Mouse (Mus musculus) liver, embryonic 13.5 days (tissue): Measurements from ENCODE around the gene Pde4d. TPM values are rescaled to one million over a fixed set of nuclear protein-coding genes. Genes with fewer than 3 reads are reported as not detected.

Experiments used
- ATAC-seq: fragments of 200-750 bp; cut with Nextera tagmentation; 2 replicates; pipeline ENCODE4 v1.8.0; 2017; ENCODE audit warnings: low read depth, mild to moderate bottlenecking, moderate number of reproducible peaks, moderate library complexity
- DNase-seq: peaks from one replicate; pipeline ENCODE4 v3.0.0; 2022
- H3K27ac ChIP-seq: fragments of 300-500 bp; sonication (generic); 2 replicates; pipeline ENCODE4 v1.5.1; 2015; ENCODE audit warnings: moderate library complexity, mild to moderate bottlenecking, inconsistent platforms
- H3K27me3 ChIP-seq: fragments of 300-500 bp; sonication (generic); 2 replicates; pipeline ENCODE4 v1.6.1; 2015; ENCODE audit warnings: mild to moderate bottlenecking, inconsistent platforms
- H3K36me3 ChIP-seq: fragments of 300-500 bp; sonication (generic); 2 replicates; pipeline ENCODE4 v1.6.1; 2015; ENCODE audit warnings: mild to moderate bottlenecking, inconsistent platforms
- H3K4me1 ChIP-seq: fragments of 300-500 bp; sonication (generic); replicated peaks from 2 replicates; pipeline ENCODE4 v1.6.1; 2015; ENCODE audit warnings: inconsistent platforms
- H3K4me2 ChIP-seq: fragments of 300-500 bp; sonication (generic); 2 replicates; pipeline ENCODE4 v1.6.1; 2015; ENCODE audit warnings: inconsistent platforms, mild to moderate bottlenecking, moderate library complexity
- H3K4me3 ChIP-seq: fragments of 300-500 bp; sonication (generic); replicated peaks from 2 replicates; pipeline ENCODE4 v1.5.1; 2015; ENCODE audit warnings: mild to moderate bottlenecking, inconsistent platforms
- H3K9ac ChIP-seq: fragments of 300-500 bp; sonication (generic); 2 replicates; pipeline ENCODE4 v1.6.1; 2015; ENCODE audit warnings: mild to moderate bottlenecking, inconsistent platforms
- H3K9me3 ChIP-seq: fragments of 300-500 bp; sonication (generic); replicated peaks from 2 replicates; pipeline ENCODE4 v1.6.1; 2016; ENCODE audit warnings: inconsistent platforms
- WGBS: fragments of 180-500 bp; shearing (Covaris S2); methylation state at CpG from one replicate; pipeline ENCODE4 v1.1.7; 2015; ENCODE audit not compliant: insufficient replicate concordance; 5-methylcytosine and 5-hydroxymethylcytosine counted together
- polyA plus RNA-seq: library from polyadenylated mRNA; unstranded; fragments of >200 nt; fragmentation: Nextera tagmentation; extraction: Ambion mirVana; gene quantifications from 2 replicates; pipeline ENCODE4 v1.2.1, GENCODE M21; 2015

Pde4d gene
- polyA plus RNA-seq, 1 experiment from 2014 or later, result 11.8 TPM

- ATAC-seq, result no peak
- 65% methylated on average over 6 of the region's 6 CpGs for WGBS
- Histone ChIP-seq H3K9me3 (no peaks in the 10 kb centered on the region), H3K9ac (no peak overlapping the region), H3K4me1 (0 out of 2 replicates have a peak, but pooled peaks cover 5% of the 10 kb centered on the region), H3K36me3 (peaks cover 3% of the 10 kb centered on the region; the same call in 1 of the 2 replicates), H3K4me3 (no peak overlapping the region), H3K4me2 (no peak overlapping the region), H3K27me3 (no peaks in the 10 kb centered on the region), H3K27ac (no peak overlapping the region)
- DNase-seq, result no peak
These were observed 1395.1 kb downstream of the Pde4d start for GRCm38 (mm10) chr13:109844828-109845227.

- peaks cover 3% of the 10 kb centered on the region; the same call in 1 of the 2 replicates for H3K36me3 ChIP-seq
- no peaks in the 10 kb centered on the region for H3K4me1 ChIP-seq
- no peak overlapping the region for H3K27ac ChIP-seq
- WGBS, result 83% methylated on average over 1 of the region's 1 CpGs
- no peak for DNase-seq
- H3K4me3 ChIP-seq, result no peak overlapping the region
- no peak for ATAC-seq
- H3K4me2 ChIP-seq, result no peak overlapping the region
- no peak overlapping the region for H3K9ac ChIP-seq
- H3K27me3 ChIP-seq, result no peaks in the 10 kb centered on the region
- no peaks in the 10 kb centered on the region for H3K9me3 ChIP-seq
These were observed 1414.1 kb downstream of the Pde4d start for GRCm38 (mm10) chr13:109863826-109864225.

GRCm38 (mm10) chr13:109864311-109864710 is 1414.6 kb downstream of the Pde4d start:
- Histone ChIP-seq H3K4me3 (no peak overlapping the region), H3K27me3 (no peaks in the 10 kb centered on the region), H3K4me1 (no peaks in the 10 kb centered on the region), H3K4me2 (no peak overlapping the region), H3K9me3 (no peaks in the 10 kb centered on the region), H3K27ac (no peak overlapping the region), H3K9ac (no peak overlapping the region), H3K36me3 (peaks cover 1% of the 10 kb centered on the region; the same call in 1 of the 2 replicates)
- no peak for DNase-seq
- WGBS, result 75% methylated on average over 6 of the region's 6 CpGs
- ATAC-seq, result no peak

- no peaks in the 10 kb centered on the region for H3K4me1 ChIP-seq
- H3K9me3 ChIP-seq, result no peaks in the 10 kb centered on the region
- H3K9ac ChIP-seq, result no peak overlapping the region
- no peak overlapping the region for H3K4me2 ChIP-seq
- no peak overlapping the region for H3K4me3 ChIP-seq
- DNase-seq (no peak), ATAC-seq (no peak)
- 73% methylated on average over 8 of the region's 8 CpGs for WGBS
- H3K27ac ChIP-seq, result no peak overlapping the region
- H3K36me3 ChIP-seq, result no peaks in the 10 kb centered on the region
- no peaks in the 10 kb centered on the region for H3K27me3 ChIP-seq
These were observed 1430.6 kb downstream of the Pde4d start for GRCm38 (mm10) chr13:109880392-109880791.

GRCm38 (mm10) chr13:109881161-109881857 is 1431.6 kb downstream of the Pde4d start:
- Histone ChIP-seq H3K4me2 (no peak overlapping the region), H3K27ac (no peak overlapping the region), H3K27me3 (no peaks in the 10 kb centered on the region), H3K4me3 (no peak overlapping the region), H3K36me3 (no peaks in the 10 kb centered on the region), H3K9ac (no peak overlapping the region), H3K4me1 (no peaks in the 10 kb centered on the region), H3K9me3 (no peaks in the 10 kb centered on the region)
- WGBS, result 77% methylated on average over 11 of the region's 11 CpGs
- no peak for DNase-seq
- ATAC-seq, result no peak

- no peaks in the 10 kb centered on the region for H3K9me3 ChIP-seq
- H3K4me2 ChIP-seq, result no peak overlapping the region
- H3K27me3 ChIP-seq, result no peaks in the 10 kb centered on the region
- 84% methylated on average over 5 of the region's 5 CpGs for WGBS
- H3K4me1 ChIP-seq, result no peaks in the 10 kb centered on the region
- 0 out of 2 replicates have a peak, but pooled peaks cover 3% of the 10 kb centered on the region for H3K36me3 ChIP-seq
- no peak overlapping the region for H3K27ac ChIP-seq
- no peak overlapping the region for H3K9ac ChIP-seq
- ATAC-seq (no peak), DNase-seq (no peak)
- no peak overlapping the region for H3K4me3 ChIP-seq
These were observed 1433.9 kb downstream of the Pde4d start for GRCm38 (mm10) chr13:109883636-109884035.

- Histone ChIP-seq H3K27ac (no peak overlapping the region), H3K9me3 (no peaks in the 10 kb centered on the region), H3K27me3 (no peaks in the 10 kb centered on the region), H3K9ac (no peak overlapping the region), H3K36me3 (0 out of 2 replicates have a peak, but pooled peaks cover 3% of the 10 kb centered on the region), H3K4me2 (no peak overlapping the region), H3K4me3 (no peak overlapping the region), H3K4me1 (no peaks in the 10 kb centered on the region)
- WGBS, result 82% methylated on average over 7 of the region's 7 CpGs
- DNase-seq (no peak), ATAC-seq (no peak)
These were observed 1435.1 kb downstream of the Pde4d start for GRCm38 (mm10) chr13:109884812-109885211.

- WGBS, result 65% methylated on average over 4 of the region's 4 CpGs
- H3K27ac ChIP-seq, result no peak overlapping the region
- no peak overlapping the region for H3K4me2 ChIP-seq
- no peaks in the 10 kb centered on the region for H3K9me3 ChIP-seq
- no peaks in the 10 kb centered on the region for H3K27me3 ChIP-seq
- no peak overlapping the region for H3K4me3 ChIP-seq
- H3K9ac ChIP-seq, result no peak overlapping the region
- DNase-seq (no peak), ATAC-seq (no peak)
- H3K4me1 ChIP-seq, result peaks cover 15% of the 10 kb centered on the region
- H3K36me3 ChIP-seq, result 0 out of 2 replicates have a peak, but pooled peaks cover 3% of the 10 kb centered on the region
These were observed 1438.5 kb downstream of the Pde4d start for GRCm38 (mm10) chr13:109888293-109888692.

- Histone ChIP-seq H3K9ac (no peak overlapping the region), H3K4me3 (no peak overlapping the region), H3K4me2 (no peak overlapping the region), H3K9me3 (no peaks in the 10 kb centered on the region), H3K4me1 (peaks cover 15% of the 10 kb centered on the region), H3K27me3 (no peaks in the 10 kb centered on the region), H3K27ac (no peak overlapping the region), H3K36me3 (0 out of 2 replicates have a peak, but pooled peaks cover 3% of the 10 kb centered on the region)
- WGBS, result 52% methylated on average over 6 of the region's 6 CpGs
- ATAC-seq, result peak; percentile 72; the same call in 1 of the 2 replicates
- DNase-seq, result no peak
These were observed 1441.6 kb downstream of the Pde4d start for GRCm38 (mm10) chr13:109891194-109891909.

GRCm38 (mm10) chr13:109891910-109892265 is 1442.1 kb downstream of the Pde4d start:
- H3K27me3 ChIP-seq, result no peaks in the 10 kb centered on the region
- H3K4me2 ChIP-seq, result no peak overlapping the region
- no peak overlapping the region for H3K27ac ChIP-seq
- no peak overlapping the region for H3K4me3 ChIP-seq
- H3K9ac ChIP-seq, result no peak overlapping the region
- no peak for DNase-seq
- 82% methylated on average over 4 of the region's 4 CpGs for WGBS
- H3K4me1 ChIP-seq, result peaks cover 15% of the 10 kb centered on the region
- 0 out of 2 replicates have a peak, but pooled peaks cover 3% of the 10 kb centered on the region for H3K36me3 ChIP-seq
- H3K9me3 ChIP-seq, result no peaks in the 10 kb centered on the region
- ATAC-seq, result no peak

GRCm38 (mm10) chr13:109899442-109900428 is 1450.0 kb downstream of the Pde4d start:
- DNase-seq, result no peak

More at GRCm38 (mm10) chr13:109899442-109900428, 1450.0 kb downstream of the Pde4d start:
- no peak for ATAC-seq
- peaks cover 26% of the 10 kb centered on the region for H3K4me1 ChIP-seq
- H3K27ac ChIP-seq, result no peak overlapping the region
- H3K9me3 ChIP-seq, result no peaks in the 10 kb centered on the region
- 72% methylated on average over 14 of the region's 14 CpGs for WGBS
- H3K27me3 ChIP-seq, result peaks cover 24% of the 10 kb centered on the region
- H3K4me3 ChIP-seq, result no peak overlapping the region
- no peak overlapping the region for H3K9ac ChIP-seq
- H3K36me3 ChIP-seq, result no peaks in the 10 kb centered on the region
- no peak overlapping the region for H3K4me2 ChIP-seq
